Mouse (Mus musculus): ENCODE data around the gene Tmem247.

DNA sequence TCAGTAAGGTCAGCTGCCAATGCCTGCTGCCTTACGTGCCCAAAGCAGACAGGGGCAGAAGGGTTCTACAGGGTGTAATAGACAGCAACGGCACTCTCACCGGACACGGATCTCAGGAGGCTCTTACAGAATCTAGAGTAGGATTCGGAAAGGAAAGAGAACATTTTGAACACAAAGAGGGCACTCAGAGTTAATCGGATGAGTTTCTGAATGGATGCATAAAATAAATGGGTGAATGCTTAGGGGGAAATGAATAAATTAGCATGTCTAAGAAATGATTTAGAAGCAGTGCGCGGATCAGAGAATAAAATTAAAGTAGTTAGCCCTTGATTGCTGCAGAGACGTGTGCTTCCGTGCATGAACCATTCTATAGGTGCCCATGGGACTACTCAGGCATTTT is 37.1 kb upstream of the Tmem247 start:
- TF ChIP-seq CTCF (IDR thresholded peaks at IDR 0.05; ENCODE audit: low read depth, low read length) (no peak), POLR2A (IDR thresholded peaks at IDR 0.05; ENCODE audit: borderline replicate concordance, low read depth, low read length) (no peak)

Data from bone marrow macrophage, adult 2 months (primary cell).